Mouse (Mus musculus) neural tube, embryonic 11.5 days (tissue): Measurements from ENCODE around the gene Golga7b. TPM values are rescaled to one million over a fixed set of nuclear protein-coding genes. Genes with fewer than 3 reads are reported as not detected.

ENCODE experiments used
- ATAC-seq: fragments of 200-750 bp; cut with Nextera tagmentation; 2 replicates; pipeline ENCODE4 v1.8.0; 2017; ENCODE audit warnings: moderate number of reproducible peaks, mild to moderate bottlenecking, moderate TSS enrichment, moderate library complexity; ENCODE audit not compliant: insufficient read depth, low FRiP score, low TSS enrichment
- DNase-seq: peaks from one replicate; pipeline ENCODE4 v3.0.0-alpha.2; 2015; ENCODE audit warnings: low spot score
- H3K27ac ChIP-seq: fragments of 300-500 bp; sonication (generic); 2 replicates; pipeline ENCODE4 v1.5.1; 2014; ENCODE audit warnings: low read depth, mild to moderate bottlenecking, low read length
- H3K27me3 ChIP-seq: fragments of 300-500 bp; sonication (generic); 2 replicates; pipeline ENCODE4 v1.6.1; 2014; ENCODE audit warnings: mild to moderate bottlenecking, low read length, mixed read lengths; ENCODE audit not compliant: control insufficient read depth, insufficient read depth
- H3K36me3 ChIP-seq: fragments of 300-500 bp; sonication (generic); 2 replicates; pipeline ENCODE4 v1.6.1; 2014; ENCODE audit warnings: mild to moderate bottlenecking, low read length, moderate library complexity, mixed read lengths; ENCODE audit not compliant: control insufficient read depth, insufficient read depth
- H3K4me1 ChIP-seq: fragments of 300-500 bp; sonication (generic); 2 replicates; pipeline ENCODE4 v1.6.1; 2014; ENCODE audit warnings: low read length, mixed read lengths; ENCODE audit not compliant: control insufficient read depth, insufficient read depth
- H3K4me2 ChIP-seq: fragments of 300-500 bp; sonication (generic); 2 replicates; pipeline ENCODE4 v1.6.1; 2014; ENCODE audit warnings: low read depth, mild to moderate bottlenecking, moderate library complexity
- H3K4me3 ChIP-seq: fragments of 300-500 bp; sonication (generic); 2 replicates; pipeline ENCODE4 v1.5.1; 2014; ENCODE audit warnings: low read depth, low read length
- H3K9ac ChIP-seq: fragments of 300-500 bp; sonication (generic); 2 replicates; pipeline ENCODE4 v1.6.1; 2014; ENCODE audit warnings: mild to moderate bottlenecking, low read length
- H3K9me3 ChIP-seq: fragments of 300-500 bp; sonication (generic); 2 replicates; pipeline ENCODE4 v1.6.1; 2016; ENCODE audit warnings: low read length; ENCODE audit not compliant: control insufficient read depth
- WGBS: fragments of 180-500 bp; shearing (Covaris S2); extraction: QIAGEN DNeasy Blood & Tissue Kit; methylation state at CpG from one replicate; pipeline ENCODE4 v1.1.7; 2014; 5-methylcytosine and 5-hydroxymethylcytosine counted together
- polyA plus RNA-seq: library from polyadenylated mRNA; unstranded; fragments of >200 nt; fragmentation: Nextera tagmentation; extraction: Ambion mirVana; gene quantifications from 2 replicates; pipeline ENCODE4 v1.2.1, GENCODE M21; 2014

Golga7b gene
- polyA plus RNA-seq: 5.5 and 6.1 TPM in 2 replicates

DNA sequence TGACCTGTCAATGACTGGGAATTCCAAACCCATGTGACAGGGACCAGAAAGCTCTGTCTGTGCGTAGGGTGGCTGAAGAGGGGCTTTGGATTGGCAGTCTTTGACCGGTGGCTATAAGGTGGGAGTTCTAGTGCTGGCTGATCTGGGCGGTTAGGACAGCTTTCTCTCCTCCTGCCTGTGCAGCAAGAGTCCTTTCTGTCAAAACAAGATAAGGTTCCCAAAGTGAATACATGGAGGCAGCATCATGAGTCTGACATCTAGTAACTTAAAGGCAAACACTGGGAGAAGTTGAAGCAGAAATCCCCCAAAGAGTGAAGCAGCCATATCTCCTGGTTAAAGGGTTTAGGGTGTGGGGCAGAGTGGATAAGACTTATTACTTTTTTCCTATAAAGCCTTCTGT, at the start of gene Golga7b:
TSS of gene Golga7b (plus strand) at position 56 of the 400 bp plus-strand sequence.
- Histone ChIP-seq H3K4me3 (no peak within 1 kb of the TSS), H3K36me3 (no peaks in the 10 kb centered on the region), H3K9ac (no peak within 1 kb of the TSS), H3K27ac (no peak within 1 kb of the TSS), H3K4me1 (no peaks in the 10 kb centered on the region), H3K9me3 (no peaks in the 10 kb centered on the region), H3K4me2 (no peak within 1 kb of the TSS), H3K27me3 (no peaks in the 10 kb centered on the region)
- DNase-seq (no peak), ATAC-seq (no peak)
- WGBS: 84% methylated on average over 3 of the region's 3 CpGs

DNA sequence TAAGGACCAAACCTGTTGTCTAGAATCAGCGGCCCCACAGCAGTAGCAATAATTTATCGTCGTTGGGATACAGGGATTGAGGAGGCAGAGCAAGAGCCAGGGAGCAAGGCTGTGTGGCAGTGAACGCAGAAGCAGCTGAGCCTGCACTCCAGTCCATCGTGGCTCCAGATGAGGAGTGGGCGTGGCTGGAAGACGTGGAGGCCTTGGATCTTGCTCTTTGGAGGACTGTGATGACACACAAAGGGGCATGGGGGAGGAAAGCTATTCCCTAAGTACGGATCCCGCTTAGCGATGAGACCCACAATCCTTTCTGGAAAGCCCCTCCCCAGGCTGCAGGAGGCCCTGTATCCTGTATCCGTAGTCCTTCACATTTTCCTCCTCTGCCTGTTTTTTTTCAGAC, 49.3 kb upstream of the Golga7b start:
- Histone ChIP-seq H3K4me3 (no peak overlapping the region), H3K9me3 (no peaks in the 10 kb centered on the region; the same call in 1 of the 2 replicates), H3K36me3 (no peaks in the 10 kb centered on the region), H3K27me3 (peaks cover 35% of the 10 kb centered on the region), H3K4me2 (no peak overlapping the region), H3K4me1 (0 out of 2 replicates have a peak, but pooled peaks cover 3% of the 10 kb centered on the region), H3K9ac (no peak overlapping the region), H3K27ac (no peak overlapping the region)
- ATAC-seq: no peak
- DNase-seq: no peak
- 53% methylated on average over 11 of the region's 11 CpGs for WGBS

DNA sequence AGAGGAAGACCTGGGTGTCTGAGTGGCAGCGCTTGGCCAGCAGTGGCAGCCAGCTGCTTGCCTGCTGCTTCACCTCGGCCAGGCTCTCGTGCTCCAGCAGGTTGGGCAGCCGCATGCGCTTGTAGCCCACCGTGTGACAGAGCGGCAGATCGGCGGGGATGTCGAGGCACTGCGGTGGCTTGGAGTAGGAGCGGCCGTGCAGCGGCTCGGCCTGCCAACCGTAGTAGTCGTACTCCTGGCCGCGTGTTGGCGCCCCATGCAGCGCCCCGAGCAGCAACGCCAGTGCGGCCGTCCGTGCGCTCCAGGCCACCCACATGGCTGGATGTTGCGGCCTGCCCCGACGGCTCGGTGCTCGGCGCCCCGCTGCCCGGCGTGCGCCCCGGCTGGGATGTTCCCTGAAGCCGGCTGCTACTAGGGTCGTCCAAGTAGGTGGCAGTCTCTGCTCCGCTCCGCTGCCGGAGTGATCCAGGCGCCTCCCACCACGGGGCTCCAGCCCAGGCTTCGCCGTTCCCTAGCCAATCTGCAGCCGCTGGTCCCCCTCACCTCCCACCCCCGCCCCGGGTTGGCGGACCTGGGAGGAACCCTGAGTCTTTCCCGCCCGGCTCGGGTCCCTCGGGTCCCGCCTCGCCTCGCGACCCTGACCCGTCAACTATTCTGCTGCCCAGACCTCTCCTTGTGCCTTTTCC, 45.5 kb upstream of the Golga7b start, which contains the start of gene Sfrp5:
TSS of gene Sfrp5 (minus strand) at position 557 of the 686 bp plus-strand sequence.
- peaks cover 42% of the 10 kb centered on the region for H3K27me3 ChIP-seq

DNA sequence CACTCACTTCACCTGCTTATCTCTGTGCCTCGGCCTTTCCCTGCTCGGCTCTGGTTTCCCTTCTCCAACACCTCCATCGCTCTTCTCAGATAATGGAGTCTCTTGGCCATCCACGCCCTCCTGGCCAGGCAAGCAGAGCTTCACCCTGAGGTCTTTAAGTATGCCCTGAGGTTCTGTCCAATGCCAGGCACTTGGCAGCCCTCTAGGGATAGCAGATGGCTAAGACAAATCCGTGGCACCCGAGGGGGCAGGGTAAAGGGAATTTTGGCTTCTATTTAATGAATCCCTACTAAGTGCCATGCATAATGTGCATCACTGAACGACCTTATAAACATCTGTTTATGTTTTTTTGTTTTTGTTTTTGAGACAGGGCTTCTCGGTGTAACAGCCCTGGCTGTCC, 44.9 kb upstream of the Golga7b start:
- Histone ChIP-seq H3K27me3 (peaks cover 42% of the 10 kb centered on the region), H3K9ac (no peak overlapping the region), H3K9me3 (no peaks in the 10 kb centered on the region), H3K4me3 (no peak overlapping the region), H3K36me3 (no peaks in the 10 kb centered on the region), H3K27ac (no peak overlapping the region), H3K4me1 (0 out of 2 replicates have a peak, but pooled peaks cover 3% of the 10 kb centered on the region), H3K4me2 (no peak overlapping the region; the same call in 1 of the 2 replicates)
- WGBS: 49% methylated on average over 8 of the region's 8 CpGs
- ATAC-seq (no peak), DNase-seq (no peak)

More for the DNA sequence above, 45.5 kb upstream of the Golga7b start, which contains the start of gene Sfrp5:
- WGBS: under 1% methylated on average over 59 of the region's 60 CpGs
- H3K9me3 ChIP-seq: no peaks in the 10 kb centered on the region
- 0 out of 2 replicates have a peak, but pooled peaks cover 3% of the 10 kb centered on the region for H3K4me1 ChIP-seq
- no peak within 1 kb of the TSS for H3K9ac ChIP-seq
- H3K27ac ChIP-seq: no peak within 1 kb of the TSS
- peak within 1 kb of the TSS; percentile 21 for H3K4me3 ChIP-seq
- ATAC-seq: no peak
- DNase-seq: peak; percentile 40
- peak within 1 kb of the TSS; percentile 35 for H3K4me2 ChIP-seq
- no peaks in the 10 kb centered on the region for H3K36me3 ChIP-seq

DNA sequence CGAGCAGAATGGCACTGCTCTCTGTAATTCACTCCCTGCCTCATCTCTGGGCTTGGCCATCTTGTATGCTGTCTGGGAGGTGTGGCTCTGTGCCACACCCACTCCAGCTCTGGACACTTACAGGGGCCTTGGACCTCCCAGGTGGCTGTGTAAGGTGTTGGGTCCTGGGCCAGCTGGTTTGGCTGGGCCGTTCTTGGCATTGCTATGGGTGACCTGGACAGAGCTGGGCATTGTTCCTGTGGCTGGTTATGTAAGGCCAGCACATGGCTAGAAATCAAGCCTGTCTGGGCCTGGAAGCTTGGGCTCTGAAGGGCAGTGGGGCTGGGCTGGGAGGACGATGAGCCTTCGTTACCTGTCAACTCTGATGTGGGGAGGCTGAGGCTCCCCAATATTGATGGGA, 43.1 kb upstream of the Golga7b start:
- no peak for ATAC-seq
- peaks cover 42% of the 10 kb centered on the region for H3K27me3 ChIP-seq
- no peaks in the 10 kb centered on the region for H3K9me3 ChIP-seq
- 78% methylated on average over 4 of the region's 4 CpGs for WGBS
- H3K36me3 ChIP-seq: no peaks in the 10 kb centered on the region
- no peak overlapping the region for H3K27ac ChIP-seq
- no peak for DNase-seq
- H3K9ac ChIP-seq: no peak overlapping the region
- H3K4me1 ChIP-seq: 0 out of 2 replicates have a peak, but pooled peaks cover 3% of the 10 kb centered on the region
- H3K4me3 ChIP-seq: no peak overlapping the region
- H3K4me2 ChIP-seq: no peak overlapping the region

DNA sequence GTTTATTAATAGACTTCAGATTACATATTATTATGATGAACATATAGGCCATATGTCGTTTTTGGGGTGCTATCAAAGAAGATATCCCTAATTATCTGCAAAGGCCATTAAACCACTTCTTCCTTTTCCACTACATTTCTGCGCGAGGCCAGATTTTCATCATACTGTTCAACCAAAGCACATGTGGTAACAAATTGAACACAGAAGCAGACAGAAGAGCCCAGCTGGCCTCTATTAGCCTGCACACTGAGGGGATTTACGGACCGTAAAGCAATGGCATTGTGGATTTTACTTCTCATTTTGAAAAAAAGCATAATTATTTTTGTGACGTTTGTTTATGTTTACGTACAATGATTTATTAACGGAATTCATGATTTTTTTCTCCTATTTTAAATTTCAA, 42.2 kb upstream of the Golga7b start:
- H3K27me3 ChIP-seq: peaks cover 35% of the 10 kb centered on the region
- no peaks in the 10 kb centered on the region for H3K36me3 ChIP-seq
- no peak for DNase-seq
- WGBS: 69% methylated on average over 8 of the region's 8 CpGs
- no peak overlapping the region for H3K9ac ChIP-seq
- H3K4me3 ChIP-seq: no peak overlapping the region
- H3K9me3 ChIP-seq: no peaks in the 10 kb centered on the region
- no peak for ATAC-seq
- 0 out of 2 replicates have a peak, but pooled peaks cover 3% of the 10 kb centered on the region for H3K4me1 ChIP-seq
- no peak overlapping the region for H3K27ac ChIP-seq
- no peak overlapping the region for H3K4me2 ChIP-seq

DNA sequence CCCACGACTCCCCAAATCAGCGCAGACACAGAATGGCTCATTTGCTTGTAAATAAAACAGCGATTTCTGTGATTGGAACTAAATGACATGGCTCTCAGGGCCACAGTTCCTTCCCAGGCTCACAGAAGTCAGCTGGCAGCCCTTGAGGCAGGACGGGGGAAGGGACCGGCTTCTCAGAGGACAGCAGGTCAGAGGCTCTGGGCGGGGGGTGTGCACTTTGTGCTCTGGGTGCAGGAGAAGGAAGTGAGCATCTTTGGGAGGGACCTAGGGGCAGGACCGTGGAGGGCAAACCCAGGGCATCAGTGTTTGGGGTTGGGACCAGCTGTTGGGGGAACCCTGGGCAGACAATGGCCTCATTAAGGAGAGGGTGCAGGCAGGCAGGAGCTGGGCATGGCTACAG, 37.9 kb upstream of the Golga7b start:
- no peak overlapping the region for H3K27ac ChIP-seq
- H3K9me3 ChIP-seq: no peaks in the 10 kb centered on the region
- no peaks in the 10 kb centered on the region; the same call in 1 of the 2 replicates for H3K4me1 ChIP-seq
- H3K4me3 ChIP-seq: no peak overlapping the region
- no peak overlapping the region for H3K4me2 ChIP-seq
- WGBS: 58% methylated on average over 7 of the region's 7 CpGs
- H3K9ac ChIP-seq: no peak overlapping the region
- no peak for DNase-seq
- no peak for ATAC-seq
- no peaks in the 10 kb centered on the region for H3K36me3 ChIP-seq
- no peaks in the 10 kb centered on the region for H3K27me3 ChIP-seq

DNA sequence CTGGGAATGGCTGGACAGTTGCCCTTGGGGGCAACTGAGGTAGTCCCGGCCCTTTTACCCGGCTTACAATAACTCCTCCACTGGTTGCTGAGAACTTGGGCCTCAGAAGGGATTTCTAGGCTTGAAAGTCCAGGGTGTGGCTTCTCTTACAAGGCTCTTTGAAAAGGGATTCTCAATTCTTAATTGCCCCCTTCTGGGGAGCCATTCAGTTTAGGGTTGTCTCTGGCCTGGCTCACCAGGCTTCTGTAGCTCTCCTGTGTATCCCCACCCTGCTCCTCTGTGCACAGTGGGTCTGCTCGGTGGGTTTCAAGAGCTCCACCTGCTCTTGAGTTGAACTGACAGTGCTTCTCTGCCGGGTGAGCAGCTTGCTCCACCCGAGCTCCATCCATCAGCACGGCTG, 37.4 kb upstream of the Golga7b start:
- Histone ChIP-seq H3K27me3 (no peaks in the 10 kb centered on the region), H3K9ac (no peak overlapping the region), H3K4me1 (no peaks in the 10 kb centered on the region; the same call in 1 of the 2 replicates), H3K4me2 (no peak overlapping the region), H3K4me3 (no peak overlapping the region), H3K36me3 (no peaks in the 10 kb centered on the region), H3K27ac (no peak overlapping the region), H3K9me3 (no peaks in the 10 kb centered on the region)
- DNase-seq (no peak), ATAC-seq (no peak)
- 63% methylated on average over 6 of the region's 6 CpGs for WGBS

DNA sequence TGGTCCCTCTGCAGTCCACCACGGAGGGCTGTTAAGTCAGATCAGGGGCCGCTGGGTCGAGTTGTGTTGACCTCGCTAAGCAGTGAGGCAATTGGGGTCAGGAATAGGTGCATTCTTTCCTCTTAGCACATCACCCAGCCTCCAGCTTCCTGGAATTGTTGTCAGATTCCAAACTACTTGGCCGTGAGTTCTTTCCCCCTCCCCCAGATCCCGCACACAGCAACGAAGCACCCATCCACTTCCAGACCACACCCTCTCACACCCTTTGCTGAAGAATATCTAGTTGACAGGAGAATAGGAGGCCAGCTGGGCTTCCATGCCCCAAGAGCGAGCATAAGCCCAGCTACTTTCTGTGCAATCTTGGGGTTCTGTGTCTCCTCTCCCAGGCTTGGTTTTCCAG, 35.4 kb upstream of the Golga7b start:
- no peak for ATAC-seq
- DNase-seq: no peak
- no peak overlapping the region for H3K4me3 ChIP-seq
- no peak overlapping the region for H3K9ac ChIP-seq
- H3K27ac ChIP-seq: no peak overlapping the region
- H3K36me3 ChIP-seq: no peaks in the 10 kb centered on the region
- H3K4me2 ChIP-seq: no peak overlapping the region
- H3K4me1 ChIP-seq: no peaks in the 10 kb centered on the region; the same call in 1 of the 2 replicates
- 38% methylated on average over 8 of the region's 8 CpGs for WGBS
- H3K27me3 ChIP-seq: no peaks in the 10 kb centered on the region
- no peaks in the 10 kb centered on the region for H3K9me3 ChIP-seq
